Mouse (Mus musculus) embryonic facial prominence, embryonic 14.5 days (tissue): ENCODE data around the gene Lypd4. TPM values are rescaled to one million over a fixed set of nuclear protein-coding genes. Genes with fewer than 3 reads are reported as not detected.

Experiments
- ATAC-seq: fragments of 200-750 bp; cut with Nextera tagmentation; 2 replicates; pipeline ENCODE4 v1.8.0; 2017; ENCODE audit warnings: low read depth, moderate number of reproducible peaks, moderate TSS enrichment
- DNase-seq: peaks from one replicate; pipeline ENCODE4 v3.0.0-alpha.2; 2015; ENCODE audit warnings: low spot score
- H3K27ac ChIP-seq: fragments of 300-500 bp; sonication (generic); replicated peaks from 2 replicates; pipeline ENCODE4 v1.5.1; 2014; ENCODE audit warnings: low read depth, mild to moderate bottlenecking, low read length, moderate library complexity
- H3K27me3 ChIP-seq: fragments of 300-500 bp; sonication (generic); replicated peaks from 2 replicates; pipeline ENCODE4 v1.6.1; 2014; ENCODE audit warnings: low read length; ENCODE audit not compliant: control insufficient read depth, insufficient read depth
- H3K36me3 ChIP-seq: fragments of 300-500 bp; sonication (generic); 2 replicates; pipeline ENCODE4 v1.6.1; 2014; ENCODE audit warnings: low read length, mixed read lengths; ENCODE audit not compliant: control insufficient read depth, insufficient read depth
- H3K4me1 ChIP-seq: fragments of 300-500 bp; sonication (generic); 2 replicates; pipeline ENCODE4 v1.6.1; 2014; ENCODE audit warnings: antibody characterized with exemption, low read length; ENCODE audit not compliant: control insufficient read depth, insufficient read depth
- H3K4me2 ChIP-seq: fragments of 300-500 bp; sonication (generic); 2 replicates; pipeline ENCODE4 v1.6.1; 2014; ENCODE audit warnings: low read depth, mild to moderate bottlenecking, low read length, moderate library complexity, mixed read lengths
- H3K4me3 ChIP-seq: fragments of 300-500 bp; sonication (generic); 2 replicates; pipeline ENCODE4 v1.5.1; 2014; ENCODE audit warnings: low read depth, mild to moderate bottlenecking, low read length
- H3K9ac ChIP-seq: fragments of 300-500 bp; sonication (generic); 2 replicates; pipeline ENCODE4 v1.6.1; 2014; ENCODE audit warnings: low read depth, mild to moderate bottlenecking, low read length, moderate library complexity, mixed read lengths
- H3K9me3 ChIP-seq: fragments of 300-500 bp; sonication (generic); 2 replicates; pipeline ENCODE4 v1.6.1; 2016; ENCODE audit warnings: low read length; ENCODE audit not compliant: control insufficient read depth
- WGBS: fragments of 180-500 bp; shearing (Covaris S2); extraction: QIAGEN DNeasy Blood & Tissue Kit; methylation state at CpG from one replicate; pipeline ENCODE4 v1.1.7; 2014; 5-methylcytosine and 5-hydroxymethylcytosine counted together
- polyA plus RNA-seq: library from polyadenylated mRNA; unstranded; fragments of >200 nt; fragmentation: Nextera tagmentation; extraction: Ambion mirVana; gene quantifications from 2 replicates; pipeline ENCODE4 v1.2.1, GENCODE M21; 2014

Lypd4 gene
- polyA plus RNA-seq, 1 experiment from 2014 or later, result not detected

GRCm38 (mm10) chr7:24861913-24862312 lies 7.8 kb downstream of the Lypd4 start, which contains the start of gene Gm9844:
Gene Gm9844 (plus strand): TSS chr7:24862213.
- Histone ChIP-seq H3K27me3 (no peaks in the 10 kb centered on the region), H3K4me2 (no peak within 1 kb of the TSS), H3K9me3 (no peaks in the 10 kb centered on the region), H3K36me3 (no peaks in the 10 kb centered on the region), H3K4me3 (no peak within 1 kb of the TSS), H3K27ac (no peak within 1 kb of the TSS), H3K9ac (no peak within 1 kb of the TSS), H3K4me1 (no peaks in the 10 kb centered on the region)
- DNase-seq (no peak), ATAC-seq (no peak)
- WGBS, result 88% methylated on average over 7 of the region's 7 CpGs

GRCm38 (mm10) chr7:24859234-24859633 lies 10.5 kb downstream of the Lypd4 start:
- Histone ChIP-seq H3K4me1 (no peaks in the 10 kb centered on the region), H3K27me3 (no peaks in the 10 kb centered on the region), H3K4me3 (no peak overlapping the region), H3K4me2 (no peak overlapping the region), H3K27ac (no peak overlapping the region), H3K9me3 (no peaks in the 10 kb centered on the region), H3K9ac (no peak overlapping the region), H3K36me3 (no peaks in the 10 kb centered on the region)
- DNase-seq (no peak), ATAC-seq (no peak)
- 75% methylated on average over 5 of the region's 5 CpGs for WGBS

GRCm38 (mm10) chr7:24856460-24857120 lies 13.2 kb downstream of the Lypd4 start:
- no peak overlapping the region for H3K27ac ChIP-seq
- H3K4me2 ChIP-seq, result no peak overlapping the region
- 30% methylated on average over 6 of the region's 6 CpGs for WGBS
- no peak overlapping the region for H3K9ac ChIP-seq
- H3K27me3 ChIP-seq, result no peaks in the 10 kb centered on the region
- H3K4me3 ChIP-seq, result no peak overlapping the region
- ATAC-seq (no peak), DNase-seq (no peak)
- H3K9me3 ChIP-seq, result no peaks in the 10 kb centered on the region
- no peaks in the 10 kb centered on the region for H3K36me3 ChIP-seq
- H3K4me1 ChIP-seq, result 0 out of 2 replicates have a peak, but pooled peaks cover 3% of the 10 kb centered on the region

- Histone ChIP-seq H3K9ac (no peak overlapping the region), H3K4me3 (no peak overlapping the region), H3K4me2 (no peak overlapping the region), H3K9me3 (no peaks in the 10 kb centered on the region), H3K27me3 (no peaks in the 10 kb centered on the region), H3K4me1 (0 out of 2 replicates have a peak, but pooled peaks cover 3% of the 10 kb centered on the region), H3K27ac (no peak overlapping the region), H3K36me3 (no peaks in the 10 kb centered on the region)
- WGBS, result 30% methylated on average over 6 of the region's 7 CpGs
- ATAC-seq (no peak), DNase-seq (no peak)
Measured at GRCm38 (mm10) chr7:24853695-24854094, 16.0 kb downstream of the Lypd4 start.

GRCm38 (mm10) chr7:24853233-24853563 lies 16.5 kb downstream of the Lypd4 start:
- H3K4me2 ChIP-seq, result no peak overlapping the region
- H3K27ac ChIP-seq, result no peak overlapping the region
- H3K4me3 ChIP-seq, result no peak overlapping the region
- no peak overlapping the region for H3K9ac ChIP-seq
- no peaks in the 10 kb centered on the region for H3K27me3 ChIP-seq
- no peaks in the 10 kb centered on the region for H3K36me3 ChIP-seq
- H3K4me1 ChIP-seq, result 0 out of 2 replicates have a peak, but pooled peaks cover 3% of the 10 kb centered on the region
- no peaks in the 10 kb centered on the region for H3K9me3 ChIP-seq
- ATAC-seq (no peak), DNase-seq (no peak)

- no peak overlapping the region for H3K4me3 ChIP-seq
- no peak overlapping the region for H3K4me2 ChIP-seq
- H3K27ac ChIP-seq, result no peak overlapping the region
- no peaks in the 10 kb centered on the region for H3K36me3 ChIP-seq
- H3K27me3 ChIP-seq, result no peaks in the 10 kb centered on the region
- DNase-seq, result no peak
- no peaks in the 10 kb centered on the region for H3K9me3 ChIP-seq
- 0 out of 2 replicates have a peak, but pooled peaks cover 3% of the 10 kb centered on the region for H3K4me1 ChIP-seq
- no peak for ATAC-seq
- no peak overlapping the region for H3K9ac ChIP-seq
- 75% methylated on average over 8 of the region's 8 CpGs for WGBS
Measured at GRCm38 (mm10) chr7:24852557-24853232, 17.0 kb downstream of the Lypd4 start.

GRCm38 (mm10) chr7:24851596-24852325 lies 18.0 kb downstream of the Lypd4 start:
- ATAC-seq (no peak), DNase-seq (no peak)
- Histone ChIP-seq H3K4me2 (no peak overlapping the region), H3K27me3 (no peaks in the 10 kb centered on the region), H3K36me3 (no peaks in the 10 kb centered on the region), H3K27ac (no peak overlapping the region), H3K9ac (no peak overlapping the region), H3K4me1 (0 out of 2 replicates have a peak, but pooled peaks cover 3% of the 10 kb centered on the region), H3K4me3 (no peak overlapping the region), H3K9me3 (no peaks in the 10 kb centered on the region)
- WGBS, result 84% methylated on average over 5 of the region's 5 CpGs

GRCm38 (mm10) chr7:24850899-24851303 lies 18.8 kb downstream of the Lypd4 start:
- peak; percentile 35 for DNase-seq

More at GRCm38 (mm10) chr7:24850899-24851303, 18.8 kb downstream of the Lypd4 start:
- Histone ChIP-seq H3K4me2 (no peak overlapping the region), H3K4me1 (0 out of 2 replicates have a peak, but pooled peaks cover 3% of the 10 kb centered on the region), H3K27ac (no peak overlapping the region), H3K9me3 (no peaks in the 10 kb centered on the region), H3K4me3 (no peak overlapping the region), H3K27me3 (no peaks in the 10 kb centered on the region), H3K9ac (no peak overlapping the region), H3K36me3 (no peaks in the 10 kb centered on the region)
- WGBS, result 35% methylated on average over 6 of the region's 6 CpGs
- no peak for ATAC-seq
